Mouse (Mus musculus) lung, adult 2 months (tissue): ENCODE data around the gene Gm44511. TPM values are rescaled to one million over a fixed set of nuclear protein-coding genes. Genes with fewer than 3 reads are reported as not detected.
"Not testable (repeated sequence)": the region's sequence is repeated elsewhere in the genome, so short reads cannot be mapped to it uniquely, and the experiment has no call there.

ENCODE experiments used
- DNase-seq: peaks from one replicate; pipeline ENCODE4 v3.0.0; 2022
- H3K4me1 ChIP-seq: fragments of 200-500 bp; 2 replicates; pipeline ENCODE4 v1.6.1; 2011; ENCODE audit warnings: low read length; ENCODE audit not compliant: control insufficient read depth, insufficient read depth
- H3K4me3 ChIP-seq: fragments of 200-500 bp; replicated peaks from 2 replicates; pipeline ENCODE3; 2011; ENCODE audit warnings: low read depth, mild to moderate bottlenecking, control low read depth, low read length; ENCODE audit errors: extremely low read depth
- CTCF ChIP-seq: fragments of 200-500 bp; IDR thresholded peaks from 2 replicates; pipeline ENCODE4 v1.5.1; 2011; ENCODE audit warnings: mild to moderate bottlenecking, low read length, control low read depth; ENCODE audit not compliant: insufficient read depth
- POLR2A ChIP-seq: fragments of 200-500 bp; IDR thresholded peaks from 2 replicates; pipeline ENCODE4 v1.6.1; 2011; ENCODE audit warnings: low read depth, mild to moderate bottlenecking, control low read depth, low read length, borderline replicate concordance; ENCODE audit errors: extremely low read depth
- WGBS: fragments of 180-500 bp; shearing (Covaris S2); methylation state at CpG from one replicate; pipeline ENCODE4 v1.1.7; 2018; 5-methylcytosine and 5-hydroxymethylcytosine counted together
- polyA plus RNA-seq: library from polyadenylated mRNA; depleted of rRNA; stranded (reverse); fragments of >200 nt; gene quantifications from 2 replicates; pipeline ENCODE4 v1.2.3, GENCODE M21; 2012

Gene Gm44511
- polyA plus RNA-seq, 1 experiment = not detected

DNA sequence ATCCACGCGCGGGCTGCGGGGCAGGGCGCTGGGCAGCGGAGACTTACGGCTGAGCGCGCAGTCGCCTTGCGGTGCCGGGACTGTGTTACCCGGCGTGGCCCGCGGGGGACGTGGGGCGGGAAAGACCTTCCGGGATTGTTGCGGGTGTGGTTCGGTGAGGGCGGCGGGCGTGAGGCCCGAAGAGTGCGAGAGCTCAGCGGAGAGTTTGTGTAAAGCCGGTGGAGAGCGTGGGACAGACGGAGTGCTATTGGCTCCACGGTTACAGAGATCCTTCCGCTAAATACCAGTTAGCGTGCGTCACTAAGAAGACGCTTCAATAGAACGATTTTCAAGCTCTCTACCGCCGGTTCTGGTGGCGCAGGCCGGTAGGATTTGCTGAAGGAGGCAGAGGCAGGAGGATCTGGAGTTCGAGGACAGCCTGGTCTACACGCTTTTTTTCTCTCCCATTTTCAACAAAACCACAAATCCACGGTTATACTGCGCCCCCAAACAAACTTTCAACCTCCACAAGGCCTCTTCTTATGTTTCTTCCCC, 16.9 kb upstream of the Gm44511 start:
- under 1% methylated on average over 44 of the region's 44 CpGs for WGBS
- Histone ChIP-seq H3K4me1 (peaks cover 4% of the 10 kb centered on the region), H3K4me3 (peak overlapping the region; percentile 93)
- TF ChIP-seq POLR2A (peak; percentile 77), CTCF (no peak)
- DNase-seq = peak; percentile 91

DNA sequence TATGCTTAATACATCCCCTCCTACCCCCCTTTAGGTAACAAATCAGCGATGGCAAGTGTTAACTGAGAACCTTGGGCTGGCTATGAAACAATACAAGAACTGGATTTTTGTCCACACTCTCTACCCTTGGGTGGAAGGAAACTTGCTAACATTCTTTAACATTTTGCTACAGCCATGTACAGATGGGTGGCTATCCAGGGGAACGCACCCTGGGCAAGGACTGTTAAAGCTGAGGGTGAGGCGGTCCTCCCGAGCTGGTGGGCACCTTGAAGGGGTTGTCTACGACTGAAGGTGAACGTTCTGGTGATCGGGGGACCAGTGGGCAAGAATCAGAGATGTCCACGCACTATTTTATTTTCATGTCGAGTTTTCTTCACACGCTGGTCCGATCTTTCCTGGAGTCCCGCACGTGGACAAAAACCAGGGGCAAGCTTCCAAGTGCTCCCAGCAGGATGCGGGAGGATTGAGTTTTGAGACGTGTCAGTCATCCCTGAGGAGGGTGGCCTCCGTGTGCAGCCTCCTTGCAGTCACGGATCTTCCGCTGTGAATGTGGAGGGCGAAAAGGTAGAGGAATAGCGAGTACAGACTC, 16.3 kb upstream of the Gm44511 start:
- TF ChIP-seq CTCF (no peak), POLR2A (no peak)
- WGBS = 1% methylated on average over 20 of the region's 20 CpGs
- Histone ChIP-seq H3K4me1 (peaks cover 4% of the 10 kb centered on the region), H3K4me3 (peak overlapping the region; percentile 93)
- no peak for DNase-seq

DNA sequence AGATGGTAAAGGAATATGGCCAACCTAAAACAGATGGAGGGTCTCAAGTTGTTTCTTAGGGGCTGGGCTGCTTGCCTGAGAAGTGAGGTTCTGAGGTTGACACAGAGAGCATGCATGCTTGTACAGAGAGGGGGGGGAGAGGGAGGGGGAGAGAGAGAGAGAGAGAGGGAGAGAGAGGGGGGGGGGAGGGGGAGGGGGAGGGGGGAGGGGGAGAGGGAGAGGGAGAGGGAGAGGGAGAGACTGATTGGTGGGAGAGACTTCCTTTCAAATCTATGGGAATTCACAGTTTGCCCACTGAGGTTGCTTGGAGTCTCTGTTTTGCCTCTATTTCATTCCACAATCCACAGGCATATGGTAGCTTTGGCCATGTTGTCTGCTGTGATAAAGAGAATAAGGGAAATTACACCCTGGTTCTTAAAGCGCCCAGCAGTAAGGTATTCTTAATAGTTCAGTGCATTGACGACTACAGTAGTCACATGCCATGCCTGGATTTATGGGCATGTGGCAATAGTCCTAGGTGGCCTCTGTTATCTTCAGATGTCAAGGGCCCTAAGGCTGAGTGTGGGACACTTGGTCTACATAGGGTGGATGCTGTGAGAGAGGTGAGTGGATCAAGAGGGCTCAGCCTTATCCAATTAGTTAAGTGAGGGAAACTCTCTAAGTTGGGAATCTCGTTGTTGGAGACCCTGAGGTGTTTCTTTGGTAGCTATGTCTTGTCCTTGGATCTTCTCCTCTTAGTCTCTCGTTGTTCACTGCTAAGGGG, 15.4 kb upstream of the Gm44511 start:
- WGBS = 44% methylated on average over 4 of the region's 4 CpGs
- no peak for DNase-seq
- TF ChIP-seq POLR2A (no peak), CTCF (no peak)
- peaks cover 4% of the 10 kb centered on the region for H3K4me1 ChIP-seq
- no peak overlapping the region for H3K4me3 ChIP-seq

DNA sequence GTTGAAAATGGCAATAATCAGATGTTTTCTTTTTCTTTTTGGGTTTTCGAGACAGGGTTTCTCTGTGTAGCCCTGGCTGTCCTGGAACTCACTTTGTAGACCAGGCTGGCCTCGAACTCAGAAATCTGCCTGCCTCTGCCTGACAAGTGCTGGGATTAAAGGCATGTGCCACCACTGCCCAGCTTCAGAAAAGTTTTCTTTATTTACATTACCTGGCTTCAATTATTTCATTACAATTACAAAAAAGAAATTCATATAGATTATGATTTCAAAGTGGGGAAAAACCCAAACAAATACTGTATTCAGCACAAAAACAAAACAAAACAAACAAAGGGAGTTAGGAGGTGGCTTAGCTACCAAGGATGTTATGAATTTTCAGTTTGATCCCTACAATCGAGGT, 14.6 kb upstream of the Gm44511 start:
- H3K4me1 ChIP-seq, DNase-seq, H3K4me3 ChIP-seq: not testable (repeated sequence)
- WGBS = 77% methylated on average over 3 of the region's 3 CpGs

DNA sequence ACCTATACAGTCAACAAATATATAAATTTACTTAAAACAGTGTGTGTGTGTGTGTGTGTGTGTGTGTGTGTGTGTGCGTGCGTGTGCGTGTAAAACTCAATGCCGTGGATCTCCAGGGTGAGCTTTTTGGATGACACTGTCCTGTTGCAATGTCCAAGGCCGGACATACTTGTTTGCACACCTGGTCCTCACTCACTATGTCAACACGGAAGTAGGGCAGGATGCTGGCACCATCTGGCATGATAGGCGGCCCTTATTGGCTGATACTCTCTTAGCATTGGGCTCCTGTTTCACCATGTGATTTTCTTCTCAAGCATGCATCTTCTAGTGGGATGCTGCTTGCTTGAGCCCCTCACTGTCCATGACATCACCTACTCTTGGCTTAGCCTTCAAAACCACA, 13.8 kb upstream of the Gm44511 start:
- H3K4me3 ChIP-seq = no peak overlapping the region
- TF ChIP-seq POLR2A (no peak), CTCF (no peak)
- DNase-seq = no peak
- WGBS = 45% methylated on average over 7 of the region's 7 CpGs
- peaks cover 4% of the 10 kb centered on the region for H3K4me1 ChIP-seq

DNA sequence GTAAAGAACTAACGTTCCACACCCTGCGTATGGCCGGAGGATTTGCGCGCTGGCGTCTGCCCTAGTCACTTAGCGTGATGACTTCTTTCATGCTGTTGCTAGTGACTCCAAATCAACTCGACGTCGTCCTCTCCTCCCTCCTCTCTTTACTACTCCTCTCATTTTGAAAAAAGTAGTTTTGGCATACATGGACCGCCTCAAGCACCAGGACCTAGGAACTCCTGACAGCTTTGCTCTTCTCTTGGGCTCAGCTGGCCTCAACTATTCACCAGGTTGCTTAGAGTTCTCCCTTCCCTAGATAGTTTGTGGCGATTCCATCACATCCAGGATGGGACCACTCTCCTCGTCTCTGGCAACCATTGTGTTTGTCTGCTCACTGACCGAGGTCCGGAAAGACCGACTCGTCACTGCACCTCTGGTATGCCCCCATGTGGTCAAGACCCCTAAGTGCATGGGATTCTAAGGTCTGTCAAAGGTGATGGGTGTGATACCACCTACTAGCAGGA, 13.2 kb upstream of the Gm44511 start:
- peaks cover 4% of the 10 kb centered on the region for H3K4me1 ChIP-seq
- WGBS = under 1% methylated on average over 17 of the region's 17 CpGs
- DNase-seq = peak; percentile 83
- peak overlapping the region; percentile 82 for H3K4me3 ChIP-seq
- peak; percentile 85; the same call in 1 of the 2 replicates for TF ChIP-seq POLR2A
- peak; percentile 93 for TF ChIP-seq CTCF

DNA sequence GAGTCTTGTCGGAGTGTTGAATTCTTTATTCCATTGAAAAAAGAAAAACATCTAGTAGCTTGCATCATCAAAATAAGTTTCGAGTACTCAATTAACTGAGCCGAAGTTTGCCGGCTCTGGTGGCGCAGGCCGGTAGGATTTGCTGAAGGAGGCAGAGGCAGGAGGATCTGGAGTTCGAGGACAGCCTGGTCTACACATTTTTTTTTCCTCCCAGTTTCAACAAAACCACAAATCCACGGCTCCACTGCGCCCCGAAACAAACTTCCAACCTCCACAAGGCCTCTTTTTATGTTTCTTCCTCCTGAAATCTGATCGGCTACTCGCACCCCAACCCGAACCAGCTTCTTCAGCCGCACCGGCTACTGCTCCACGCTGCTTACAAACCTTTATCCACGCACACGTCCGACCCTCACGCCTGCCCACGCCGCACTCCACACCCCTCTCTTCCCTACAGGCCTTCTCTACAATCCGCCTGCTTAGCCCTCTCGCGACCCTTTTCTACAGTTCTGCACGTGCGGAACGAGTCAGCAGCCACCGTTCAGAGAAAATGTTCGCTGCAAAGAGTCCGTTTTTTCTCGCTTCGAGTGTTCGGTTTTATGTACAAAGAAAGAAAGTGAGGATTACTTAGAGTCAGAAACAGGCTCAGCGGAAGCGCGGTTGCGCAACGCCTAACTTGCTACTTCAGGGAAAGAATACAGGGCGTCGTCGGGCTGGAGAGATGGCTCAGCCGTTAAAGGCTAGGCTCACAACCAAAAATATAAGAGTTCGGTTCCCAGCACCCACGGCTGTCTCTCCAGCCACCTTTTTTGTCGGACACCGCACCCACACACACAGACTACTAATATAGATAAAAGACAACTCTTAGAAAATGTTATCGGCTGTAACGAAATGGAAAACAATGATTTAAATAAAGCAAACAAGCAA, 12.5 kb upstream of the Gm44511 start:
- Histone ChIP-seq H3K4me3 (peak overlapping the region; percentile 82), H3K4me1 (no peaks in the 10 kb centered on the region; the same call in 1 of the 2 replicates)
- under 1% methylated on average over 49 of the region's 49 CpGs for WGBS
- TF ChIP-seq CTCF = no peak
- TF ChIP-seq POLR2A = peak; percentile 67; the same call in 1 of the 2 replicates
- DNase-seq = peak; percentile 94

DNA sequence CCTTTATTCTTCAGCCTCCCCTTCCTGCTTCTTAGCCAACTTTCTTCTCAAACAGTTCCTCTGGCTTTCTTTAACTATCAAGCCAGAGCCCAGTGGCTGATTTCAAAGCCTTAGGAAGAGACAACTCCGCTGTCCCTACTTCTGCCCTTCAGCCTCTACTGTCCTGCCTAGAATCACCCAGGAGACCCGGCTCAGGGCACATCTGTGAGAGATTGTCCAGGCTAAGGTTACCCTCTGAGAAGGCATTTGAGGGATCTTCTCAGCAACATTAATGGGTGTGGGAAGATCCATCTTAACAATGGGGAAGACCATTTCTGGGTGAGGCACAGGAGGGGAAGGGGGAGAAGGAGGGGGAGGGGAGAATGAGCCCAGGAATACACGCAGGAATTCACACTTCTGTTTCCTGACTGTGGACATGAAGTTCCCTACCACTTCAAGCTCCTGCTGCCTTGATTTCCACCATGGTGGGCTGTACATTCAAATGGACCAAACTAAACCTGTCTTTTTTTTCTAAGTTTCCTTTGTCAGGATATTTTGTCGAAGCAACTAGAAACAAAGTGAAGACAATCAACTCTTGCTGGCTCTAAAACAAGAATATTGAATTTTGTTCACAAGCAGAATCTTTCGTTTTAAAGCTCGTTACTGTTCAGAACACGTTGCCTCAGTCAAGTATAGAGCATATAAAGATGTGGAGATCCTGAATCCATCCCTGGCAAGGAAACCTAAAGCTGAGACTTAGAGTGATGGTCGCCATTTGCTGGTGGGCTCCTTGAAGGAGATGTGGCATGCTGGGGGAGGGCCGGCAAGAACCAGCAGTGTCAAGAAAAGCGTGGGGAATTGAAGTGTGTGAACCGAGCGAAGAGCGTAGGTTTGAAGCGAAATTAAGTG, 11.6 kb upstream of the Gm44511 start:
- WGBS = 8% methylated on average over 14 of the region's 14 CpGs
- no peak for DNase-seq
- Histone ChIP-seq H3K4me3 (peak overlapping the region; percentile 82), H3K4me1 (no peaks in the 10 kb centered on the region; the same call in 1 of the 2 replicates)
- TF ChIP-seq POLR2A (no peak), CTCF (no peak)

DNA sequence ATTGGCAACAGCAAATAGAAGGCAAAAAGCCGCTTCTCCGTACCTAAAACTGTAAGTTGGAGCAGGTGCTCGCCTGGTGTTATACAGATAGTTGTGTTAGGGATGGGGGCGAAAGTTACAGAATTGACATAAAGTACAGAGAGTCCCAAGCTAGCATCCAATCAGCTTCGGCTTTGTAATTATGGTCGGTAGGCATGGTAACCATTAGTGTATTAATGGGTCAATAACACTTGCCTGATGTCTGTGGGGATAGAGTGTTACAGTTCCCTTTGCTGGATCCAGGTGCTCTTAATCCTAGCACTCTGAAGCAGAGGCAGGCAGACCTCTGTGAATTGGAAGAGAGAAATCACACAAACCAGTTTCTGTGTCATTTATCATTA, 10.8 kb upstream of the Gm44511 start:
- no peak for TF ChIP-seq CTCF
- TF ChIP-seq POLR2A = no peak

More for the DNA sequence above, 10.8 kb upstream of the Gm44511 start:
- 84% methylated on average over 6 of the region's 6 CpGs for WGBS
- H3K4me1 ChIP-seq = no peaks in the 10 kb centered on the region; the same call in 1 of the 2 replicates
- DNase-seq = no peak
- H3K4me3 ChIP-seq = no peak overlapping the region
